Comparison of ENCODE assay signal across 15 mouse cellular contexts in the genomic region with DNA sequence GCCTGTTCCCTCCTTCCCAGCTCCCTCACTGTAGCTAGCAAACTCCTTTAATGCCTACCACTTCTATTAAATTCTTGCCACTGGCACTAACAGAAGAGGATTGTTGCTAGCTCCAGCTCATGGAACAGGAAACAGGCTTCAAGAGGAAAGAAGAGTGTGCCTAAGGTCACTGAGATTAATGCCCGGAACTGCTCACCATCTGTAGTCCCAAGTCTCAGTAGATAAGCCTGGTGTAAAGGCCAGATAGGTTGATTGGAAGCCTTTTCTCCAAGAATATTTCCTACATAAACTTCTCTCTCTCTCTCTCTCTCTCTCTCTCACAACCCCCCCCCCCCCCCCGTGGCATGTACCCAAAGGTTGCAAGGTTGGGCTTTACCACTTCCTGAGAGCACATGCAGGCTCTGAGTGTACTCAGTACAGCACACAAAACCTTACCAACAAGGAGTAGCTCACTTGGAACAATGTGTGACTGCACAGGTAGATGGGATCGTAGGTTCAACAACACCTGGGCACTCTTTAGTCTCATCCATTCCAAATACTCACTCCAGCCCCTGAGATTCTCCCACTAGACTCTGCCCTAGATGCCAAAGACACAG. TPM values are rescaled to one million over a fixed set of nuclear protein-coding genes. Genes with fewer than 3 reads are reported as not detected.
DNase-seq lines count a peak whose midpoint lies in the region; ATAC-seq and TF ChIP-seq lines count a peak whose summit lies in the region.
"Had no signal": no experiment of that assay in that cellular context is flagged by ENCODE, and none has a peak within 500 bp of the region (broad histone marks: within the 10 kb centered on the region; RNA-seq: fewer than 3 reads in every experiment).

No protein-coding gene starts in this region.

- H3K4me1 ChIP-seq in megakaryocyte, embryonic 14.5 days: peaks cover 50% of the 10 kb centered on the region
- H3K4me1 ChIP-seq in MEL (ENCODE audit: control insufficient read depth in 1 of 2, insufficient read depth in 2 of 2, low read length in 2 of 2): peaks cover 9 to 26% of the 10 kb centered on the region in 2 experiments
- H3K4me1 ChIP-seq in small intestine, adult 2 months (ENCODE audit: control insufficient read depth, insufficient read depth, insufficient read length, low read length): peaks cover 19% of the 10 kb centered on the region
- 0 out of 2 replicates have a peak, but pooled peaks cover 5% of the 10 kb centered on the region for H3K4me1 ChIP-seq in midbrain, embryonic 10.5 days
- H3K4me1 ChIP-seq: hindbrain, embryonic 10.5 days; limb, embryonic 13.5 days; neural tube, embryonic 15.5 days had no signal

- no peak for TF ChIP-seq CTCF in MEL (IDR thresholded peaks at IDR 0.05 in 2 of 3, conservative IDR thresholded peaks at IDR 0.05 in 1 of 3; ENCODE audit: control insufficient read depth in 1 of 3, insufficient read depth in 1 of 3, low read depth in 2 of 3, low read length in 3 of 3, poor library complexity in 1 of 3, severe bottlenecking in 1 of 3)
- TF ChIP-seq CTCF in small intestine, adult 2 months (IDR thresholded peaks at IDR 0.05; ENCODE audit: extremely low read depth, insufficient read length, insufficient replicate concordance, low read depth, low read length): no peak

- no peaks in the 10 kb centered on the region for H3K36me3 ChIP-seq in megakaryocyte, embryonic 14.5 days (replicated peaks; ENCODE audit: low read length)
- H3K36me3 ChIP-seq in MEL (ENCODE audit: control insufficient read depth in 1 of 2, insufficient read depth in 2 of 2, low read length in 2 of 2): peaks cover 0 to 21% of the 10 kb centered on the region in 2 experiments; a peak in 2 of 4 replicates
- H3K36me3 ChIP-seq in small intestine, adult 2 months (ENCODE audit: control insufficient read depth, insufficient read depth, low read length): no peaks in the 10 kb centered on the region
- H3K36me3 ChIP-seq in midbrain, embryonic 10.5 days: no peaks in the 10 kb centered on the region
- H3K36me3 ChIP-seq: heart, embryonic 13.5 days; hindbrain, embryonic 10.5 days; limb, embryonic 13.5 days; neural tube, embryonic 15.5 days had no signal

- peak; percentile 41 for DNase-seq in MEL (ENCODE audit: low read depth, low spot score)
- DNase-seq in induced T-regulatory cell, adult 2 months (ENCODE audit: low read depth): peak; percentile 43
- DNase-seq in right cerebral cortex, adult 18-20 months: no peak
- no peak for DNase-seq in midbrain, embryonic 10.5 days (ENCODE audit: low spot score)
- no peak for DNase-seq in kidney, postnatal 4 days

- no peaks in the 10 kb centered on the region for H3K9me3 ChIP-seq in megakaryocyte, embryonic 14.5 days
- H3K9me3 ChIP-seq in MEL (replicated peaks; ENCODE audit: insufficient read depth, low read length): no peaks in the 10 kb centered on the region
- no peaks in the 10 kb centered on the region for H3K9me3 ChIP-seq in midbrain, embryonic 10.5 days (replicated peaks)
- H3K9me3 ChIP-seq: heart, embryonic 13.5 days; hindbrain, embryonic 10.5 days; limb, embryonic 13.5 days; neural tube, embryonic 15.5 days had no signal

- no peak for TF ChIP-seq RAD21 in MEL (IDR thresholded peaks at IDR 0.05; ENCODE audit: low read depth, low read length)

- H3K4me3 ChIP-seq in megakaryocyte, embryonic 14.5 days (replicated peaks): peak overlapping the region; percentile 86
- no peak overlapping the region for H3K4me3 ChIP-seq in MEL (ENCODE audit: control insufficient read depth in 1 of 2, insufficient read depth in 1 of 2, low read depth in 2 of 2, low read length in 2 of 2)
- H3K4me3 ChIP-seq in small intestine, adult 2 months (ENCODE audit: low read depth, low read length): no peak overlapping the region
- no peak overlapping the region for H3K4me3 ChIP-seq in midbrain, embryonic 10.5 days
- H3K4me3 ChIP-seq: heart, embryonic 13.5 days; hindbrain, embryonic 10.5 days; limb, embryonic 13.5 days; neural tube, embryonic 15.5 days had no signal

- peak; percentile 30 to 40; a peak in 2 of 4 replicates for TF ChIP-seq EP300 in MEL (IDR thresholded peaks at IDR 0.05; ENCODE audit: low read depth in 1 of 2, low read length in 2 of 2)

- peaks cover 4% of the 10 kb centered on the region for H3K27me3 ChIP-seq in megakaryocyte, embryonic 14.5 days (replicated peaks)
- H3K27me3 ChIP-seq in MEL (ENCODE audit: control insufficient read depth in 1 of 2, insufficient read depth in 2 of 2, low read length in 2 of 2): no peaks in the 10 kb centered on the region
- no peaks in the 10 kb centered on the region for H3K27me3 ChIP-seq in small intestine, adult 2 months (ENCODE audit: control insufficient read depth, insufficient read depth, low read length)
- peaks cover 7% of the 10 kb centered on the region; the same call in 1 of the 2 replicates for H3K27me3 ChIP-seq in midbrain, embryonic 10.5 days (ENCODE audit: low read depth, poor library complexity, severe bottlenecking)

- no peak overlapping the region for H3K27ac ChIP-seq in MEL (ENCODE audit: control insufficient read depth, low read depth, low read length)
- peak overlapping the region; percentile 98 for H3K27ac ChIP-seq in small intestine, adult 2 months (ENCODE audit: insufficient read depth, low read depth, low read length)
- H3K27ac ChIP-seq in midbrain, embryonic 10.5 days (replicated peaks): no peak overlapping the region
- H3K27ac ChIP-seq: heart, embryonic 13.5 days; hindbrain, embryonic 10.5 days; limb, embryonic 13.5 days; neural tube, embryonic 15.5 days had no signal

- no peak for TF ChIP-seq POLR2A in MEL (IDR thresholded peaks at IDR 0.05; ENCODE audit: control insufficient read depth in 1 of 2, insufficient read depth in 1 of 2, low read depth in 1 of 2, low read length in 2 of 2, poor library complexity in 1 of 2)
- no peak for TF ChIP-seq POLR2A in small intestine, adult 2 months (IDR thresholded peaks at IDR 0.05; ENCODE audit: low read depth, low read length)

- no peak overlapping the region for H3K9ac ChIP-seq in MEL (ENCODE audit: control insufficient read depth, low read depth, low read length, poor library complexity, severe bottlenecking)
- H3K9ac ChIP-seq: heart, embryonic 13.5 days; limb, embryonic 13.5 days; neural tube, embryonic 15.5 days had no signal

- H3K79me2 ChIP-seq in MEL (ENCODE audit: control insufficient read depth, insufficient read depth, low read length, poor library complexity): no peaks in the 10 kb centered on the region

- ATAC-seq in megakaryocyte, adult 5-6 weeks (ENCODE audit: poor library complexity, severe bottlenecking): no peak

- WGBS in small intestine, adult 2 months: 18% methylated on average over 3 of the region's 3 CpGs
- WGBS in midbrain, embryonic 10.5 days: 73% methylated on average over 3 of the region's 3 CpGs

TF ChIP-seq in MEL, 35 proteins besides CTCF, POLR2A, EP300 and RAD21:
- peak; percentile 51 for TF ChIP-seq TAL1 (IDR thresholded peaks at IDR 0.05; ENCODE audit: low read length)
- TF ChIP-seq USF1 (IDR thresholded peaks at IDR 0.05; ENCODE audit: low read depth, low read length): no peak
- TF ChIP-seq TCF12 (IDR thresholded peaks at IDR 0.05; ENCODE audit: low read depth, low read length): peak; percentile 25; the same call in 1 of the 2 replicates
- peak; percentile 48; the same call in 1 of the 2 replicates for TF ChIP-seq GATA1 (IDR thresholded peaks at IDR 0.05; ENCODE audit: low read depth, low read length)
- no peak for TF ChIP-seq ZMIZ1 (IDR thresholded peaks at IDR 0.05; ENCODE audit: low read depth, low read length)
- TF ChIP-seq MEF2A (IDR thresholded peaks at IDR 0.05; ENCODE audit: extremely low read depth, insufficient replicate concordance, low read depth, low read length, poor library complexity, severe bottlenecking): no peak
- no peak for TF ChIP-seq USF2 (IDR thresholded peaks at IDR 0.05; ENCODE audit: borderline replicate concordance in 1 of 2, insufficient read depth in 1 of 2, low read depth in 1 of 2, low read length in 2 of 2)
- TF ChIP-seq KAT2A (conservative IDR thresholded peaks at IDR 0.05; ENCODE audit: low read depth, low read length): no peak
- TF ChIP-seq GABPA (IDR thresholded peaks at IDR 0.05; ENCODE audit: low read depth, low read length): no peak

RNA-seq across cellular contexts. Expression of a gene that starts 5.2 kb away (rescaled TPM):
- 4.7 and 7.3 TPM in 2 replicates for polyA plus RNA-seq in megakaryocyte, embryonic 14.5 days (2012; ENCODE audit: insufficient read depth, low replicate concordance)
- 45.3 and 45.4 TPM in 2 replicates for total RNA-seq in megakaryocyte, adult 5-6 weeks (2015)
- total RNA-seq in megakaryocyte, adult 5-6 weeks (2017): 27.7 and 28.5 TPM in 2 replicates
- 10.4 and 11.7 TPM in 2 replicates for total RNA-seq in MEL (2012; rRNA removed)
- polyA plus RNA-seq in MEL (2012; ENCODE audit: insufficient read depth in 1 of 2, insufficient read length in 2 of 2, low read depth in 1 of 2, low replicate concordance in 2 of 2, missing spikeins in 1 of 2): 10 to 100 TPM in 1 of 2 experiments, not detected in 1; 17.1 TPM
- polyA plus RNA-seq in small intestine, adult 2 months (2012; rRNA removed): 20.2 and 40.8 TPM in 2 replicates
- 34.4 and 34.8 TPM in 2 replicates for polyA plus RNA-seq in midbrain, embryonic 10.5 days (2016; fragmentation: Nextera tagmentation; extraction: Ambion mirVana)

RNA-seq across cellular contexts. Expression of a gene that starts 48.5 kb away (rescaled TPM):
- 0.44 TPM in 1 of 2 replicates, not detected in the other for polyA plus RNA-seq in megakaryocyte, embryonic 14.5 days (2012; ENCODE audit: insufficient read depth, low replicate concordance)
- total RNA-seq in megakaryocyte, adult 5-6 weeks (2015): not detected in 2 replicates
- not detected in 2 replicates for total RNA-seq in megakaryocyte, adult 5-6 weeks (2017)
- total RNA-seq in MEL (2012; rRNA removed): not detected in 2 replicates
- under 1 TPM in 1 of 2 experiments, not detected in 1; 0.15 TPM for polyA plus RNA-seq in MEL (2012; ENCODE audit: insufficient read depth in 1 of 2, insufficient read length in 2 of 2, low read depth in 1 of 2, low replicate concordance in 2 of 2, missing spikeins in 1 of 2)
- not detected in 2 replicates for polyA plus RNA-seq in small intestine, adult 2 months (2012; rRNA removed)
- 0.17 and 0.25 TPM in 2 replicates for polyA plus RNA-seq in midbrain, embryonic 10.5 days (2016; fragmentation: Nextera tagmentation; extraction: Ambion mirVana)
- total RNA-seq: granulocyte monocyte progenitor cell, adult 5-6 weeks had no signal
- polyA plus RNA-seq: liver, embryonic 16.5 days; midbrain, embryonic 11.5 days had no signal

RNA-seq across cellular contexts. Expression of a gene that starts 52.3 kb away (rescaled TPM):
- polyA plus RNA-seq in megakaryocyte, embryonic 14.5 days (2012; ENCODE audit: insufficient read depth, low replicate concordance): 16.7 TPM in 1 of 2 replicates, not detected in the other
- total RNA-seq in megakaryocyte, adult 5-6 weeks (2015): 14.4 and 21.8 TPM in 2 replicates
- total RNA-seq in megakaryocyte, adult 5-6 weeks (2017): 5.8 and 7.5 TPM in 2 replicates
- 18.9 and 24.5 TPM in 2 replicates for total RNA-seq in MEL (2012; rRNA removed)
- polyA plus RNA-seq in MEL (2012; ENCODE audit: insufficient read depth in 1 of 2, insufficient read length in 2 of 2, low read depth in 1 of 2, low replicate concordance in 2 of 2, missing spikeins in 1 of 2): 10 to 100 TPM in 1 of 2 experiments, not detected in 1; 23.4 TPM
- polyA plus RNA-seq in small intestine, adult 2 months (2012; rRNA removed): 42.0 and 60.6 TPM in 2 replicates
- polyA plus RNA-seq in midbrain, embryonic 10.5 days (2016; fragmentation: Nextera tagmentation; extraction: Ambion mirVana): 50.0 and 53.8 TPM in 2 replicates

Comparison
In these comparisons a context has a peak if more than half of its experiments do, and no peak if none do; other contexts are left out.
1. DNase-seq: peak in MEL (single experiment) and induced T-regulatory cell, adult 2 months (single experiment); none in right cerebral cortex, adult 18-20 months (single experiment), midbrain, embryonic 10.5 days (single experiment) and kidney, postnatal 4 days (0 of 2).